Mouse (Mus musculus): ENCODE data around the gene Zswim3.

DNA sequence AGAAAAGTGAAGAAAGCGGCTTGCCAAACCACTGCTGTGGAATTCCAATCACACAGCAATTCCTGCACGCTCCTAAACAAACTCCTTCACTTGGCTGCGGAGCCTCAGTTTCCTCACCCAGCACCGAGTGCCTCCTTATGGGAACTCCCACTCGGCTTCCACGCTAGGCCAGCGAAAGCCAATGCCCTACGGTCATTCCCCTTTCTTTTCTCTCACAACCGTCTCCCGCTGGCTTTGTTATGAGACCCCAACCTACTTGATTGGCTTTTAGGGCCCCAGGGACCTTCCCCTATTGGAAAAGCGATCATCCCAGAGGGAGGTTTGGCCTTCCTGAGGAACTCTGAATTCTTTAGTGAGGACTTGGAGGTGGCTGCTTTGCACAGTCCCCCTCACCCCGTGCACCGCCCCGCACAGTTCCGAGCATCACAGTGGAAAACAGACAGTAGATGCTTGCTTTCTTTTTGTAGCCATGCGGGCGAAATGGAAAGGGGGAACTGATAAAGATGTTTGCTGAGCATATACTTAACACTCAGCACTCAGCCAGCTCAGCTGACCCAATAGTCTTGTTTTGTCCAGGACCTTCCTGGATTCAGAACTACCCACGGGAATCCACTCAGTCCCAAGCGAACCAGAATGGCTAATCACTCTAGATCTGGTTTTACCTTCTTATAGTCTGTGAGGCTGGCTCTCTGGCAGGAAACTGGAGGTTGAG is 53.1 kb downstream of the Zswim3 start:
- TF ChIP-seq CTCF (IDR thresholded peaks at IDR 0.05; ENCODE audit: extremely low read depth, insufficient read depth, insufficient read length, insufficient replicate concordance) (no peak), POLR2A (IDR thresholded peaks at IDR 0.05; ENCODE audit: low read depth, low read length) (no peak)

Measured in spleen, adult 2 months (tissue).